Mouse (Mus musculus) adrenal gland, postnatal 25 days (tissue): Measurements from ENCODE around the gene Tek. TPM values are rescaled to one million over a fixed set of nuclear protein-coding genes. Genes with fewer than 3 reads are reported as not detected.
A peak's percentile ranks its signal among the peaks of the same experiment; 100 is the strongest.

Source experiments
- DNase-seq: peaks from one replicate; pipeline ENCODE4 v3.0.0; 2021; ENCODE audit warnings: mixed read lengths
- total RNA-seq: library from RNA; stranded (reverse); gene quantifications from 2 replicates; pipeline ENCODE4 v1.2.3, GENCODE M21; 2021

Tek gene
- total RNA-seq, 1 experiment from 2014 or later: 47.1 TPM

- DNase-seq: no peak
Observed at GRCm38 (mm10) chr4:94810616-94811015, 71.5 kb downstream of the Tek start.

- DNase-seq: no peak
Observed at GRCm38 (mm10) chr4:94826891-94827290, 87.8 kb downstream of the Tek start.

GRCm38 (mm10) chr4:94827429-94827828 lies 88.3 kb downstream of the Tek start:
- no peak for DNase-seq

- DNase-seq: peak; percentile 33
Observed at GRCm38 (mm10) chr4:94829924-94830386, 90.9 kb downstream of the Tek start.

- DNase-seq: no peak
Observed at GRCm38 (mm10) chr4:94837061-94837460, 98.0 kb downstream of the Tek start.

GRCm38 (mm10) chr4:94853301-94853700 lies 114.2 kb downstream of the Tek start:
- no peak for DNase-seq

GRCm38 (mm10) chr4:94854270-94854669 lies 115.2 kb downstream of the Tek start:
- DNase-seq: no peak

GRCm38 (mm10) chr4:94855201-94855600 lies 116.1 kb downstream of the Tek start:
- DNase-seq: no peak

GRCm38 (mm10) chr4:94900744-94901143 lies 161.7 kb downstream of the Tek start:
- no peak for DNase-seq

- DNase-seq: no peak
Observed at GRCm38 (mm10) chr4:94901780-94902179, 162.7 kb downstream of the Tek start.

Other genes with a start within 250 kb of the Tek start
- gene Gm10306, start 182.7 kb upstream of the Tek start, total RNA-seq: not detected in 2 replicates
- 10.5 and 11.9 TPM in 2 replicates for gene Caap1, start 182.5 kb upstream of the Tek start, total RNA-seq
- 61.2 and 62.8 TPM in 2 replicates for gene Plaa, start 136.0 kb upstream of the Tek start, total RNA-seq
- gene Ift74, start 124.8 kb upstream of the Tek start, total RNA-seq: 17.0 and 17.7 TPM in 2 replicates
- gene Lrrc19, start 89.1 kb upstream of the Tek start, total RNA-seq: not detected in 2 replicates
- gene Eqtn, start 189.6 kb downstream of the Tek start, total RNA-seq: not detected in 2 replicates
- 32.4 and 33.2 TPM in 2 replicates for gene Mysm1, start 239.8 kb downstream of the Tek start, total RNA-seq